Mouse (Mus musculus) MEL (cell line): ENCODE data around the gene Rrp12. TPM values are rescaled to one million over a fixed set of nuclear protein-coding genes. Genes with fewer than 3 reads are reported as not detected.

Source experiments
- BHLHE40 ChIP-seq: IDR thresholded peaks from 2 replicates; pipeline ENCODE4 v1.6.1; 2012; ENCODE audit warnings: low read depth, mild to moderate bottlenecking, inconsistent platforms, low read length, improper control_type of control experiment, borderline replicate concordance
- CHD1 ChIP-seq: IDR thresholded peaks from 2 replicates; pipeline ENCODE4 v1.6.1; 2012; ENCODE audit warnings: low read depth, mild to moderate bottlenecking, inconsistent platforms, low read length, improper control_type of control experiment
- CHD2 ChIP-seq: IDR thresholded peaks from 2 replicates; pipeline ENCODE4 v1.6.1; 2011; ENCODE audit warnings: low read length, improper control_type of control experiment
- CTCF ChIP-seq, 3 experiments: IDR thresholded peaks in 2 of 3; conservative IDR thresholded peaks in 1 of 3; 2 replicates each; pipeline ENCODE4 v1.5.1; 2011 to 2012; ENCODE audit warnings: low read length in 3 of 3, low read depth in 2 of 3, mild to moderate bottlenecking in 2 of 3, improper control_type of control experiment in 1 of 3, inconsistent platforms in 1 of 3, mixed read lengths in 1 of 3, moderate library complexity in 1 of 3; ENCODE audit not compliant: control insufficient read depth in 1 of 3, insufficient read depth in 1 of 3, poor library complexity in 1 of 3, severe bottlenecking in 1 of 3
- E2F4 ChIP-seq: IDR thresholded peaks from 2 replicates; pipeline ENCODE4 v1.6.1; 2011; ENCODE audit warnings: low read depth, low read length, improper control_type of control experiment, borderline replicate concordance
- ELF1 ChIP-seq: IDR thresholded peaks from 2 replicates; pipeline ENCODE4 v1.6.1; 2014; ENCODE audit warnings: low read depth, mild to moderate bottlenecking, inconsistent platforms, low read length, improper control_type of control experiment, moderate library complexity
- EP300 ChIP-seq, 2 experiments: IDR thresholded peaks; 2 replicates each; pipeline ENCODE4 v1.6.1; 2011; ENCODE audit warnings: improper control_type of control experiment in 2 of 2, low read length in 2 of 2, low read depth in 1 of 2, mild to moderate bottlenecking in 1 of 2
- ETS1 ChIP-seq: IDR thresholded peaks from 2 replicates; pipeline ENCODE4 v1.6.1; 2012; ENCODE audit warnings: low read depth, mild to moderate bottlenecking, inconsistent platforms, low read length, improper control_type of control experiment, moderate library complexity
- GATA1 ChIP-seq: IDR thresholded peaks from 2 replicates; pipeline ENCODE4 v1.6.1; 2011; ENCODE audit warnings: low read depth, low read length, improper control_type of control experiment
- MAX ChIP-seq: IDR thresholded peaks from 2 replicates; pipeline ENCODE4 v1.6.1; 2011; ENCODE audit warnings: low read length, improper control_type of control experiment
- MYB ChIP-seq: IDR thresholded peaks from 2 replicates; pipeline ENCODE4 v1.6.1; 2011; ENCODE audit warnings: mild to moderate bottlenecking, low read depth, low read length, improper control_type of control experiment
- MYC ChIP-seq: IDR thresholded peaks from 2 replicates; pipeline ENCODE4 v1.6.1; 2011; ENCODE audit warnings: low read depth, mild to moderate bottlenecking, low read length, improper control_type of control experiment, moderate library complexity
- NELFE ChIP-seq: IDR thresholded peaks from 2 replicates; pipeline ENCODE4 v1.6.1; 2011; ENCODE audit warnings: low read depth, low read length, improper control_type of control experiment
- NRF1 ChIP-seq: IDR thresholded peaks from 2 replicates; pipeline ENCODE4 v1.6.1; 2014; ENCODE audit warnings: low read depth, mild to moderate bottlenecking, inconsistent platforms, low read length, improper control_type of control experiment, moderate library complexity; ENCODE audit not compliant: poor library complexity, insufficient read depth, severe bottlenecking
- POLR2A ChIP-seq, 2 experiments: IDR thresholded peaks; 2 replicates each; pipeline ENCODE4 v1.6.1; 2011 to 2012; ENCODE audit warnings: low read length in 2 of 2, mild to moderate bottlenecking in 2 of 2, control low read depth in 1 of 2, improper control_type of control experiment in 1 of 2, low read depth in 1 of 2, moderate library complexity in 1 of 2; ENCODE audit not compliant: control insufficient read depth in 1 of 2, insufficient read depth in 1 of 2, poor library complexity in 1 of 2
- POLR2AphosphoS2 ChIP-seq: IDR thresholded peaks from 2 replicates; pipeline ENCODE4 v1.6.1; 2011; ENCODE audit warnings: low read length, improper control_type of control experiment
- POLR2AphosphoS5 ChIP-seq: IDR thresholded peaks from 2 replicates; pipeline ENCODE4 v1.6.1; 2012; ENCODE audit warnings: low read depth, borderline replicate concordance, mild to moderate bottlenecking, inconsistent platforms, low read length, moderate library complexity, mixed read lengths
- RAD21 ChIP-seq: IDR thresholded peaks from 2 replicates; pipeline ENCODE4 v1.6.1; 2011; ENCODE audit warnings: mild to moderate bottlenecking, low read depth, low read length, improper control_type of control experiment
- RCOR1 ChIP-seq: IDR thresholded peaks from 2 replicates; pipeline ENCODE4 v1.6.1; 2012; ENCODE audit warnings: low read depth, mild to moderate bottlenecking, inconsistent platforms, low read length, improper control_type of control experiment
- SIN3A ChIP-seq: IDR thresholded peaks from 2 replicates; pipeline ENCODE4 v1.6.1; 2012; ENCODE audit warnings: low read length, improper control_type of control experiment, inconsistent platforms
- TCF12 ChIP-seq: IDR thresholded peaks from 2 replicates; pipeline ENCODE4 v1.6.1; 2014; ENCODE audit warnings: low read depth, mild to moderate bottlenecking, inconsistent platforms, low read length, improper control_type of control experiment, moderate library complexity
- UBTF ChIP-seq: IDR thresholded peaks from 2 replicates; pipeline ENCODE4 v1.6.1; 2012; ENCODE audit warnings: low read depth, mild to moderate bottlenecking, inconsistent platforms, low read length, improper control_type of control experiment, moderate library complexity, borderline replicate concordance; ENCODE audit not compliant: insufficient read depth
- USF1 ChIP-seq: IDR thresholded peaks from 2 replicates; pipeline ENCODE4 v1.6.1; 2014; ENCODE audit warnings: low read depth, mild to moderate bottlenecking, inconsistent platforms, low read length, improper control_type of control experiment, moderate library complexity
- ZMIZ1 ChIP-seq: IDR thresholded peaks from 2 replicates; pipeline ENCODE4 v1.6.1; 2012; ENCODE audit warnings: low read depth, mild to moderate bottlenecking, inconsistent platforms, low read length, improper control_type of control experiment, moderate library complexity
- ZNF384 ChIP-seq: IDR thresholded peaks from 2 replicates; pipeline ENCODE4 v1.6.1; 2012; ENCODE audit warnings: low read depth, mild to moderate bottlenecking, inconsistent platforms, low read length, improper control_type of control experiment
- polyA plus RNA-seq, 2 experiments: library from polyadenylated mRNA; stranded (reverse) in 1 of 2; unstranded in 1 of 2; fragments of >175 nt in 1 of 2; fragments of >200 nt in 1 of 2; gene quantifications; 2 replicates each; pipeline versions ENCODE4 v1.2.1 to v1.2.4; 2012; ENCODE audit warnings: low replicate concordance in 2 of 2, low read depth in 1 of 2; ENCODE audit not compliant: insufficient read length in 2 of 2, insufficient read depth in 1 of 2, missing spikeins in 1 of 2
- total RNA-seq: library from RNA; depleted of rRNA; stranded (reverse); fragments of 300-350 nt; gene quantifications from 2 replicates; pipeline ENCODE4 v1.2.3, GENCODE M21; 2012

Gene Rrp12
- total and polyA plus RNA-seq, 3 experiments: 44.5 to 134 (median 106) TPM

DNA sequence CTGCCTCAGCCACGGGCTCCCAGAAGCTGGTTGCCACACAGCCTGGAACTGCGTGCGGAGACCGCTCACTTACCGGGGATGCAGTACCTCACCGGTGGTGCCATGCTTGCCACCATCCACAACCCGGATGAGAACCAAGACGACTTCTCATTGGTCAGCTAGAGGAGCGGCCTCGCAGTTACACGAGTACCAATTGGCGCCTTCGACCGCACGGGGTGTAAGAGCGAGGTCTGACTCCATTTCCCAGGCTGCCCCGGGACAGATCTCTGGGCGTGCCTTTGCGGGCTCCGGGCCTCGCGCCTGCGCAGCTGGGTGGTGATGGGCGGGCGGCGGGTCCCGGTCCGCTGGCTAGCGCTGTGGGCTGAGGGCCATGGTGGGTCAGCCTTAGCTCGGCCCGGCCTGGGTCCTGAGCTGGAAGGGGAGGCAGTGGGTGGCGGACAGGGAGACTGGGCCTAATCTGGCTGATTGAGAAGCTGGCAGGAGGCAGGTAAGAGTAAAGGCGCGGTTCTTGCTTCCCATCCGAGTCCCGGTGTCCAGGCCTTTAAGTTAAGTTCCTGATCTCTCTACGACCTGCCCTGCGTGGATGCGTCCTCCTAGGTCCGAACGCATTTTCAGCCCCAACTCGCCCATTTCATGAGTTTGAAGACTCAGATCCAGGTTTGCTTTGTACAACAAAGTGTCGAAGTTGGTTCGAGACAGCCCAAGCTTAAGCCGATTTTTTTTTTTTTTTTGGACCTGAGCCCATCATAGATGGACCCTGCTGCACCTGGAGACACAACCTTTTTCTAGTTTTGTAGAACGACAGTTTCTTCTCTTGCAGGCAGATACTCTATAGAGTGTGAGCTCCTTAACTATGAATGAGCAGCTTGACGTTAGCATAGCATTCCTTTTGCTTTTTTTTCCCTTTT is 37.5 kb upstream of the Rrp12 start, which contains the start of the genes Exosc1 and Zdhhc16 (continued):
- TF ChIP-seq POLR2AphosphoS2 (peak; percentile 97), MYC (peak; percentile 96), ZMIZ1 (peak; percentile 56), TCF12 (no peak), UBTF (no peak), EP300 (IDR thresholded peaks at IDR 0.05; ENCODE audit: low read depth in 1 of 2, low read length in 2 of 2) (peak in 1 of 2 experiments; percentile 7; a peak in 2 of 4 replicates), MAX (peak; percentile 90), RCOR1 (no peak), CTCF (IDR thresholded peaks at IDR 0.05 in 2 of 3, conservative IDR thresholded peaks at IDR 0.05 in 1 of 3; ENCODE audit: control insufficient read depth in 1 of 3, insufficient read depth in 1 of 3, low read depth in 2 of 3, low read length in 3 of 3, poor library complexity in 1 of 3, severe bottlenecking in 1 of 3) (no peak), ETS1 (0 out of 2 replicates have a peak, but pooled peaks have one; percentile 26), E2F4 (no peak; the same call in 1 of the 2 replicates), ELF1 (peak; percentile 94), POLR2AphosphoS5 (no peak), CHD1 (0 out of 2 replicates have a peak, but pooled peaks have one; percentile 35), POLR2A (IDR thresholded peaks at IDR 0.05; ENCODE audit: control insufficient read depth in 1 of 2, insufficient read depth in 1 of 2, low read depth in 1 of 2, low read length in 2 of 2, poor library complexity in 1 of 2) (peak; percentile 91 to 99), NRF1 (peak; percentile 99), RAD21 (no peak), BHLHE40 (no peak), GATA1 (no peak), CHD2 (peak; percentile 92), MYB (no peak), NELFE (peak; percentile 95), SIN3A (peak; percentile 96), ZNF384 (peak; percentile 91), USF1 (peak; percentile 88)
